Mouse (Mus musculus) CD8-positive naive resting alpha-beta T cell, adult 2 months (primary cell): Measurements from ENCODE around the gene Pou2f1.

Experiments used
- DNase-seq, 2 experiments: peaks; one replicate each; pipeline ENCODE4 v3.0.0; 2022; ENCODE audit warnings: low read depth in 2 of 2, low spot score in 2 of 2

Pou2f1 gene

DNA sequence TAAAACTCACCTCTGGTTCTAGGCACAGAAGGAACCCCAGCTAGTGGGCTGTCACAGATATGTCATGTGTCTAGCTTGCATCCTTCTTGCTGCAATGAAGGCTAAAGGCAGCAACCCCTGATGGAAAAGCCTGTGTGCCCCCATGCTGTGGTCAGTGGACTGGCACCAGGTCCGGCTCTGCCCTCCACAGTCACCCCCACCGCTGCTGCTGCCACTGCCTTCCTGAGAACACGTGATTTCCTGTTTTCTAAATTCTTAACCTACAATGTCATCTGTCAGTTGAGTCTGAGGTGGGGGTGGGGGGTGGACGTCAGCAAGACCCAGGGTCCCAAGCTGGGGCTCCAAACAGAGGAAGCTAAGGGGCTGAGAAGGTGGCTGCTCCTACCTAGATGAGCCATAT, 153.6 kb downstream of the Pou2f1 start:
- peak in 1 of 2 experiments; percentile 32 for DNase-seq

DNA sequence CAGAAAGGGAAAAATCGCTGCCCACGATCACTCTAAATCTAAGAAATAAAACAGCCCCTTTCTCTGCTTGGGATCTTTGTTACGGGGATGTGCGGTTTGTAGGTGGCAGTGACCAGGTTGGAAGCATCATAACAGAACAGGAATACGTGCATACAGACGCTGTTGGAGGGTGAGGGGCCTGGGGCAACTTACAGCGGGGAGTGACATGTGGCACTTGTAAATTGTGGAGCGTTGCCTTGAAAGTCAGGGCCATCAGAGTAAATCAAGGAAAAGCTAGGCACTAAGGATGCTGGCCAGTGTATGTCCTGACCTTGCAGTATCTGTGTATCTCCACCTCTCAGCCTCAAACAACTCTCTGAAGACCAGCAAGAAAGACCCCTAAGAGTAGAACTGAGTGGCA, 154.1 kb downstream of the Pou2f1 start:
- DNase-seq, result no peak

- peak; percentile 76 to 80 for DNase-seq
Observed at GRCm38 (mm10) chr1:165845366-165845765, 157.1 kb downstream of the Pou2f1 start.

DNA sequence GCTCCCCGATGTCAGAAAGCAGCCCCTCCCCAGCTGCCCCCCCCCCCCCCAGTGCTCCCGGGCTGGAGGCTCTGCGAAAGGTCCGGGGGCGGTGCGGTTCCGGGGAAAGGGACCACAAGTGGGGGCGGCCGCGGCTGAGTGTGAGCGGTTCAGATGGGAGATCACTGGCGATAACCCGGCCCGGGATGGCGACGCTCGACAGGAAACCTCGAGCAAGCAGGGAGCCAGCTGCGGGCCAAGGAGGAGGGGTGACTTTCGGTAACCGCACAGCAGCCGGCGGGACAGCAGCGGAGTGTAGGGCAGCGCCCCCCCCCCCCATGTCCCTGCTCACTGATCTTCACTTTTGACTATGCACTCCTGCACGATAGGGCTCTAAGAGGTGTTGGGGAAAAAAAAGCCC, 157.5 kb downstream of the Pou2f1 start:
- DNase-seq, result peak; percentile 59 to 64

DNA sequence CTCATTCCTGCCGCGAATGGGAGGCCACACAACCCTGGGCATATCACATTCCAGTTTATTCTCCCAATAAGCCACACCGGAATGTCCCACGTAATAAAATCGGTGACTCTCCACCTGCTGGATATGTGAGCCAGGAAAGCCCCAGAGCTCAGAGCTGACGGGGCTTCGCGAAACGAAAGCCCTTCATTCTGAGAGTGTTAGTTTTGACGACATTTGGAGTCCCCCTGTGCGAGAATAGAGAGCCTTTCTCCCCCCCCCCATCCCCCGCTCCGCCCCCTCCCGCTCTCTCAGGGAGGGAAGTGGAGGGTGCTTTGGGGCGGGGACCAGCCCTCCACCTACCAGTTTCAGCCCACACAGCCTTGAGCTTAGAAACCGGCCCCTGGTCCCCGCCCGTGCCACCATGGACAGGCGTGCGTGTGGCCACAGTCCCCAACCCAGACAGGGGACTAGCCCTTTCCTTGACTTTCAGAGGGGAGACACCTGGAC, 158.0 kb downstream of the Pou2f1 start:
- peak; percentile 59 to 61 for DNase-seq

GRCm38 (mm10) chr1:165843586-165843985, 158.9 kb downstream of the Pou2f1 start:
- no peak for DNase-seq

GRCm38 (mm10) chr1:165842170-165842569, 160.3 kb downstream of the Pou2f1 start:
- DNase-seq, result no peak

GRCm38 (mm10) chr1:165840548-165841230, 161.8 kb downstream of the Pou2f1 start:
- DNase-seq, result peak; percentile 53 to 55

DNA sequence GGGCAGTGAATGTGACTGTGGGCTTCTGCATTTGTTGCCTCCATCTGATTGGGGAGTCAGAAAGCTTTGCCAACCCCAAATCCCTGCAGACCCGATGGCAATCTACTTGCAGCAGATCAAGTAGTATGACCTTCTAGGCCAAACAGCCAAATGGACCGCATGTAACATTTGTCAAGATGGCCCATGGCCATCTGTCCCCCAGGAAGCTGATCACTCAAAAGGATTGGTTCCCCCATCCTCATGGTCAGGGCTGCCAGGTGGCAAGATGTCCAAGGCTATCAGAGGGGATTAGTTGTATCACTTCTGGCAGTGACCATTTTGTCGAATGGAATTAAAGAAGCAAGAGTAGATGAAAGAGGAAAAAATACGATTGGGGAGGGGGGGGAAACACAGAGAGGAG, 163.3 kb downstream of the Pou2f1 start:
- DNase-seq, result no peak

GRCm38 (mm10) chr1:165837546-165837945, 164.9 kb downstream of the Pou2f1 start:
- DNase-seq, result peak; percentile 42 to 59

GRCm38 (mm10) chr1:165836461-165836860, 166.0 kb downstream of the Pou2f1 start:
- no peak for DNase-seq

DNA sequence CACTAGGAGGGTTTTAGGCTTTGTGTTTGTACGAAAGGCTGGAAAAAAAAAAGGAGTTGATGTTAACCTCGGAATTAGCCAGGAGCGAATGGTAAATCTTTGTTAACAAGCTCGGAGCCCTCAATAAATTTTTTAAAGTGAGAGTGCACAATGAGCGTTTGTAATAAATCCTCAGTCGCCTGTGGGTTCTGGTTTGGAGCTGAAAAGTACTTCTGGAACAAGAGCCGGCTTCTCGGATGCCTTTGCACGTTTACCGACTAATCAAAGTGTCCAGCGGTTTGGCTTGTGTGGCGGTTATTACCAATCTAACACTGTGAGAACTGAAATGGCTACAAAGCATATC, 167.9 kb downstream of the Pou2f1 start:
- no peak for DNase-seq

- DNase-seq, result no peak
Observed at GRCm38 (mm10) chr1:165833910-165834632, 168.4 kb downstream of the Pou2f1 start.

DNA sequence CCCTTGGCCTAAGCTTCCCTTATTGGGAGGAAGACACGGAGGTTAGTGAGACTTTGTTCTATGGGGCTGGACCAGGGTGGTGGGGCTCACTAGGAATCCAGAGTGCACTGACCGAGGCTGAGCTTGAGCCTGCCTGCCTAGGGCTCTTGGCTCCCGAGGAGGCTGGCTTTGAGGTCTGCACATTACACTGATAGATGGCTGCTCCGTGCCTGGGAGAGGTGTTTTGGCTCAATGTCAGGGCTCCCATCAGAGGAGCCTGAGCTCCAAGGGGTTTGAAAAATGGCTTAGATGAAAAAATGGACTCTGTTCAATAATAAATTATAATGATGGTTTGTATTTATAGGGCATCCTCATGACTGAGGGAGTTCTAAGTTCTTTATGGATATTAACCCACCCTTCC, 169.2 kb downstream of the Pou2f1 start:
- DNase-seq, result no peak

GRCm38 (mm10) chr1:165829890-165830289, 172.6 kb downstream of the Pou2f1 start:
- no peak for DNase-seq

GRCm38 (mm10) chr1:165828615-165829014, 173.9 kb downstream of the Pou2f1 start:
- no peak for DNase-seq

DNA sequence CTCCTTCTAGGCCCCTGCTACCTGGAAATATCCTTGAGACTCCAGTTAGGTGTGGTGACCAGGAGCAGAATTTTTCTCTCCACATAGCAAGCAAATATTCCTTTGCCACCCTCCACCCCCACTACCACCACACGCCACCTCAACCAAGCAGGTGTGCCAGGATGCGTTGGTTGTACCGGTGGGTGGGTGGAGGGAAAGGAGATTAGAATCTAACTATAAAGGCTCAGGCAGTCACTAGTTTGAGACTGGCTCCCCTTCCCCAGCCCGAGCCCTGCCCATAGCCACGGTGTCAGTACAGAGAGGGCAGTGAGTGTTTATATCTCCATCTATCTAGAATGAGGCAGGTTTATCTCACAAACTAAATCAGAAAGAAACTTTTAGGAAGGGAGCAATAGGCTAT, 174.3 kb downstream of the Pou2f1 start:
- no peak for DNase-seq

DNA sequence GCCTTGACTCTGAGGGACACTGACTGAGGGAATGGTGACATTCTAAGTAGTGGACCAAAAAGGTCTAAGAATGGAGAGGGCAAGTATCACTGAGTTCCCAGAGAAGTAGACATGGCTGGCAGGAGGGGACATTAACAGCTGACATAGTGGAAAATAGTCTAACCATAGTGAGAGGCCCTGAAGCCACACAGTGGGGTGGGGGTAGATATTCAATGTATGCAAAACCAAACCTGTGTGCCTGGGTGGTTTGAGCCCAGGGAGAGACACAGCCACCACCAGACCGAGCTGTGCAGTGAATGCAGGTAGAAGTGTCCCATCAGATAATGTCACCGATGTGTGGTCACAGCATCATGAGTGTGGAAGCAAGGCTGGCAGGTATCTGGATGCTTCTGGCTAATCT, 180.4 kb downstream of the Pou2f1 start:
- DNase-seq, result no peak

DNA sequence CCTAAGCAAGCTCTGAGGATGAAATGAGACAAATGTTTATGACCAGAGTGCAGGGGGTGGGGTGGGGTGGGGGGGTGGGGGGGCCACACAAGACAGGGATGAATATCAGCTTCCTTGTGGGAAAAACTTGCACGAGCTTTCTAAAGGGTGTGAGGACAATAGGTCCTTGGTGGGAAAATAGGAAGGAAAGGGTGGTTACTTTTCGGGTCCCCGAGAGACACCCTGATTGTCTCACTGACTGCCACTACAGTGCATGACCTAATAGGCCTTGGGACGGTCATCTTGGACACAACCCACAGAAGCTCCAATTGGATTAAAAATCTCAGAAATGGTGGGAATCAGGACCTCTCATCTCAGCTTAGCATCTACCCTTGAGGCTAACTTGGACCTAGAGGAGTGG, 183.3 kb downstream of the Pou2f1 start:
- DNase-seq, result no peak

DNA sequence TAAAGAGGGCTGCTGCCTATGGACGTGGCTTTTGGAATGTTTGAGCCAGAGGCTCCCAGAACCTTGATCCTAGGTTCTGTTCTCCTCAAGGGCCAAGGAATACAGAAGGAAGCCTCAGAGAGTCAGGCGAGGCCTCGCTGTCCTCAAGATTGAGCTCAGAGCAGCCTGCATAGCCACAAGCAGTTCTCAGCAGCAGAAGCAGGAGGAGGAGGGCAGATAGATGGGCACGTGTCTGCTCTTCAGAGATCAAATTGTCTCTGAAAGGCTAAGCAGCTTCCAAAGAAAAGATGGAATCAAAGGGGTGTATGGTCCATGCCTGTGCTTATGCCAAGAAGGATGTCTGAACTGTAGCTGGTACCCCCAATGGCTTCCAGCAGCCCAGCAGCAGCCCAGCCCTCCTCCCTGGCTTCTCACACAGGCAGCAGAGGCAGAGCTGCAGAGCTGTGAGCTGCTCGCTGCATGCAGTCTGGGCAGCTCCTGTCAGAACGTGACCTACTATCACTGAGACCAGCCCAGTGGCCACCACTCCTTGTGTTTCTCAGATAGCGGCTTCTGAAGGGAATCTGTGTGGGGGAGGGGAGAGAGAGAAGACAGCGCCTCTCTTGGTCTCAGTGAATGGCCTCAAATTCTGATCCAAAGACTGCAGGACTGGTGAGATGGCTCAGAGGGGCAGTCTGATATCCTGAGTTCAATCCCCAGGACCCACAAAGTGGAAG, 184.2 kb downstream of the Pou2f1 start:
- DNase-seq, result no peak

DNA sequence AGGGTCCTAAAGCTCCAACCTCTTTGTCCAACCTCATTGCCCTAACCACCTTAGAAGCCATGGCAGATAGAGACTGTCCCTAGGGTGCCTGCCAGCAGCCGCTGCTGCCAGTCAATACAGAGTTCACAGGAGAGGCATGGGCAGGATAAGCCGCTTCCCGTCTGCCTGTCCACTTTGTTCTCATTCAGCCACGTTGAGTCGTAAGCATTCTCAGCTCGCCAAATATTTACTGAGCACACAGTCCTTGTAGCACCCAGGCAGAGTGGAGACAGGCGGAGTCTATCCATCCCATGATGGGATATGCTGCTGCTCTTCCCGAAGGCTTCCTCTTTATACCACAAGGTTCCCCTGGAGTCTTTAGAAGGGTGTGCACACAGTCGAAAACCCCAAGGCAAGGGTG, 185.2 kb downstream of the Pou2f1 start:
- no peak for DNase-seq

- peak; percentile 42 to 60 for DNase-seq
Observed at GRCm38 (mm10) chr1:165816391-165816790, 186.1 kb downstream of the Pou2f1 start.
